Mouse (Mus musculus): ENCODE results near the gene Gaa. TPM values are rescaled to one million over a fixed set of nuclear protein-coding genes. Genes with fewer than 3 reads are reported as not detected.

Gene Gaa
- total RNA-seq, 2 experiments from 2014 or later, result 4.2 to 17.9 TPM

DNA sequence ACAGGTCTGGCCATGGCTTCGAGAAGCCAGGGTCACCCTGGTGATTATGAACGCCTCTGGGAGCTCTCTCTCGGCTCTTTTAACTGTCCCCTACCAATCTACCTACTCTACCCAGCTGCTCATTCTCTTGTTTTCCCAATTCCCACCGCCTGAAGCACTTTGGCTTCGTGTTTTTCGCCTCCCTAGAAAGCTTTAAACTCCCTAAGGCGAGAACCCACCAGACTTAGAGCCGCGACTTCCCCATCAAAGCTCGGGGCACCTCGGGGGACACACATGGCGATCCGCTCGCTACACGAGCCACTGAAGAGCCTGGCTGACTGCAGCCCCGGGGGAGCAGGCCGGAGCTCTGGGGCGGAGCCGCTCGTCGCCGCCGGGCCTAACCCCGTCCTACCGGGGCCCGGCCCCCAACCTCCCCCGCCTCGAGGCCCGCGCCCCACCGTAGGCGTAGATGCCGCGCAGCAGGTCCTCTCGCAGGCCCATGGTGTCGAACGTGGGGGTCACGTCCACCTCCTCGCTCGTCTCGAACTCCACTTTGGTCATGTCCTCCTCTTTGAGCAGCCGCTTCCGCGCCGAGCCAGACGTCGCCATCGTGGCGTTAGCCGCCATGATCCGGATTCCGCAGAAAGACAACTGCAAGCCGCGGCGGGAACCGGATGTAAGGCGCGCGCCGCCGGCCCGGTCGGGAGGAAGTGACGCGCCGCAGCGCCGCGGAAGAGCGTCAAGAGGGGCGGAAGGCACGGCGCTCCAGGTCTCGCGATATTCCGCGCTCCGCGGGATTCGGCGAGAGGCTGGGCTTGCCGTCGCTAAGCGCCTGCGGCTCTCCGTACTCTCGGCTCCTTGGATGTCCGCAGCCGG is 31.9 kb downstream of the Gaa start, which contains the start of gene Eif4a3:
Gene Eif4a3, minus strand, starts transcription at position 699 of the 855 bp plus-strand sequence.
- peak; percentile 94 for ATAC-seq (replicated peaks; ENCODE audit: low FRiP score, poor library complexity, severe bottlenecking)

DNA sequence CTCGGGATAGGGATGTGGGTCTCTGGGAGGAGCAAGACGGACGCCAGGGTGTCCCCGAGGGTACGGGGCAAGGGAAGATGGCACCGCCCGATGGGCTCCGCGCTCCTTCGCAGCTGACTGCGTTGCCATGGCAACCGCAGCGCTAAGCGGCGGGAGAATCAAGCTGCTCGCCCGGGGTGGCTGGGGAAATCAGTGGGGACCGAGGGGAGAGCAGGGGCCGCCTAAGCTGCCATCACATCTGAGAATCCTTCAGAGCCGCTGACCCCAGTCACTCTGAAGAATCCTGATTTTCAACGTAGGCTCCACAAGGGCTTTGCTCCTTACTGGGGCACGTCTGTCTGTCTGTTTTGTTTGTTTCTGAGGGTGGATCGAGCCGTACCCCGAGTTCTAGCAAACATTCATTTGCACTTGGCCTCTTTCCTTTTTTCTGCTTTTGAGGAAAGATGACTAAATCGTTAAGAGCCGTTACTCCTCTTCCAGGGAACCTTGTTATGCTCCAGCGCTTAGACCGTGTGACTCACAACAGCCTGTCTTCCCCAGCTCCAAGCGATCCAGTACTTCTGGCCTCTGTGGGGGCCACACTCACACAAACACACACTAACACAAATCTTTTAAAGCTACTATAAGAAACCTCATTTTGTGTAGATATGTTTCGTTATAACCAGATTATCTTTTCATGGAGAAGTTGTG is 32.7 kb downstream of the Gaa start:
- ATAC-seq (replicated peaks; ENCODE audit: low FRiP score, poor library complexity, severe bottlenecking), result peak; percentile 80

DNA sequence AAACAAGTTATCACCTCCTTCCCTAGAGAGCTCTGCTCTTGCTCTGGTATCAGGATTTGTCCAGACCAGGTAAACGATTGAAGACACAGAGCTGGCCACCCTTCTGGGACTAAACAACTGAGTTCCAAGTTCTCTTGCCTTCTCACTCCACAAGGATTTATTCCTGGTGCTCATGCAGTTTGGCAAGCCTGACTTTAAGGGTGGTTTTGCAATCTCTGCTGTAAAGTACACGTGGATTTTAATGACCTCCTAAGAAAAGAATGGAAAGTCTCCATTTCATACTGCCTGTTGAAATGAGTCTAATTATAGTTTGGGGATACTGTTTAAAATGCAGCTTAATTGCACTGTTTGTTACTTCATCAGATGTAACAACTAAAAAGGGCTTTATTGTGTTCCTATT is 33.3 kb downstream of the Gaa start:
- ATAC-seq (replicated peaks; ENCODE audit: low FRiP score, poor library complexity, severe bottlenecking), result no peak

DNA sequence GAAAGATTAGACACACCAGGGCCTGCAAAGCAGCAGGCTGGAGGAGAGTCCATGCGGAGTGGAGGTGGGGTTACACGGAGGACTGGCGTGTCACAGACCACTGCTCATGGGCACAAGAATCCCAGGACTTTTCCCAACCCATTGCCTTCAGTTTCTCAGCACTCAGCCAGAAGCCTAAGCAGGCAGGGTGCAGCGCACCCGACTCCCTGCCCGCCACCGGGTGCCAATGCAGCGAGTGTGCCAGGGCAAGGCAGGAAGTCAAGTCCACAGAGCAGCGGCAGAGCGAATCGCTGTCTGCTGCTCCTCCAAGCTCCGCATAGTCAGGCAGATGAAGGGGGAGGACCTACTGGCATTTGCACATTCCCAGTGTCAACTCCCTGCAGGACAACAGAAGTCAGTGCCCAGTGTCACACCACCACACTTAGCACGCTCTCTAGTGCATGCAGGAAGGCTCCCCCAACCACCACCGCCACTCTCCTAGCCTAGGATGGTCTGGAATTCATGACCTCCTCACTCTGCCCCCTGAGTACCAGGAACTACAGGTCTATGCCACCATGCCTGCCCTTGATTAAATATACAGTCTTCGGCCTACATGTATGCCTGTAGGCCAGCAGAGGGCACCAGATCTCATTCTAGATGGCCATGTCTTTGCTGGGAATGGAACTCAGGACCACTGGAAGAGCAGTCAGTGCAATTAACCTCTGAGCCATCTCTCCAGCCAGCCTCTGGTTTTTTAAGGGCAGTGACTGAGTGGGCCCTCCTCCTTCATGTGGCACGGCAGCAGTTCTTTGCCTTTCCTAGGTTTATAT is 37.4 kb downstream of the Gaa start:
- ATAC-seq (replicated peaks; ENCODE audit: low FRiP score, poor library complexity, severe bottlenecking), result peak; percentile 56; the same call in 1 of the 2 replicates

DNA sequence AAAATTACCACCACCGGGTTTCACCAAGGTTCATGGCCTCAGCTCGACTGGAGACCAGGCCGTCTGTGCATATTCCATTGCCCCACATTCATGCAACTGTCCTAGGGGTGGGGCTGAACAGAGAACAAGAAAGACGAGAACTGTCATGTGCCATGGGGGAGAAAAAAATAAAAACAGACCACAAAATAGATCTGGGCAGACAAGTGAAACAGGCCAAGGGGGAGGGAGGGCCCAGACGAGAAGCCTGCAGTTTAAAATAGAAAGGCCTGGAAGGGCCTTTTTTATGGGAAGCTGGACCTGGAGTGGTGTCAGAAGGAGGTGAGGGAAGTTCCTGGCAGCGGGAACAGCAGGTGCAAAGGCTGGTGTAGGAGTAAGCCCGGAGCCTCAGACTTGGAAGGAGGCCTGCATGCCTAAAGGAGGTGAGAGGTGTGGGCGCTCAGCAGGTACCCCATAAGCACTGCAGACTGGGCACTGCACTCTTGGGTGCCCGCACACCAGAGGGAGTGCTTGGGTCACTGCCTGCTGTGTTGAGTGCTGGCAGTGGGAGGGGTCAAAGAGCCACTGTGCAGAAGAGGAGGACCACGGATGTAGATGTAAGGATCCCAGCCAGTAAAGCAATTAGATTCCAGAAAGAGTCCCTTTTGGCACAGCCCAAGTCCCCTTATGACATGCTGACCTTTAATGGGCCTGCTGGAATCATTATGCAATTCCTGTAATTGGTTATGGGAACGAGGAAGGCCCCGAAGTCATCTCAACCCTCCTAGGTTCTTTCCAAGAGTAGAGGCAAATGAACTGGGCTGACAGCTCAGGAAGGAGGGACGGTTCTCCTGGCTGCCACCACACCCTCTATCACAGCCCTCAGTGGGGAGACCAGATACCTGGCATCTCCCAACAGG is 39.3 kb downstream of the Gaa start:
- no peak for ATAC-seq (replicated peaks; ENCODE audit: low FRiP score, poor library complexity, severe bottlenecking)

DNA sequence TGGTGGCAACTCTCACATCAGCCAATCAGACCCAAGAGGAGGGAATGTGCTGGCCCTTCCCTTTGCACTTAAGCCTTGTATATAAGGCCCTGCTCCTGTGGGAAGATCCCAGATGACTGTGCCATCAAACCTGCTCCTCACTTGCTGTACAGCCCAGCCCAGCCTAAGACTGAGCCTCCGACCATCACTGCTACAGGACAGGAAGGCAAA is 39.9 kb downstream of the Gaa start, which contains the start of gene Card14:
Gene Card14, plus strand, starts transcription at position 111 of the 210 bp plus-strand sequence.
- no peak for ATAC-seq (replicated peaks; ENCODE audit: low FRiP score, poor library complexity, severe bottlenecking)

DNA sequence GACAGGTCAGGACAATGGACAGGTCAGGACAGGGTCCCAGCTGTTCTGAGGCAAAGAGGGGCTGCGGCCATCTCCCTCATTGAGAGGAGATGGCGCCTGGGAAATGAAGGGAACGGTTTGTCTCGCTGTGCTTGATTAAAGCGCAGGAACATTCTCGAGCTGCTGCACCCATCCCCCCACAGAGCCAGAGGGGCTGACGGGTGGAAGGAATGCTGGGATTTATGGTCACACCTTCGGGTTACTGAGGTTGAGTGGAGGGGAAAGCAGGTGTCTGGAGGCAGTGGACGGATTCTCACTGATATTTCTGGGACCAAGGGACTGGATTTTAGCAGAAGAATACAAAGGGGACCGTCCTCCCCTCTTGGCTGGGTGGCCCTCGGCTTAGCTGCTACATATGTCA is 40.2 kb downstream of the Gaa start:
- no peak for ATAC-seq (replicated peaks; ENCODE audit: low FRiP score, poor library complexity, severe bottlenecking)

DNA sequence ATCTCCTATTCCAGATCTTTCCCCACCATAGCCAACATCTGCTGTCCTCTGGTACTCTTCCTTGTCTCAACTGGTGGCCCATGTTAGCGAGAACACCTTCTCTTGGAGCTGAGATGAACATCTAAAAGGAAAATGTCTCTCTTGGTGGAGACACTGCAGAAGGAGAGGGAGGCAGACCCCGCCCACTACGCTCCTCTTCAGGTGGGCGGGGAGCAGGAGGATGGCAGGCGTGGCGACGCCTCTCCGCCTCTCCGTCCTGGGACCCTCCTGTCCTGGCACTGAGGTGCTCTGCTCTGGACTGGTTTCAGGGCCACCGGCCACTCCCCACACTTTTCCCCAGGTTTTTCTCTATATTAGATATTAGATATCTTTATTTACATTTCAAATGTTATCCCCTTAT is 42.9 kb downstream of the Gaa start:
- no peak for ATAC-seq (replicated peaks; ENCODE audit: low FRiP score, poor library complexity, severe bottlenecking)

DNA sequence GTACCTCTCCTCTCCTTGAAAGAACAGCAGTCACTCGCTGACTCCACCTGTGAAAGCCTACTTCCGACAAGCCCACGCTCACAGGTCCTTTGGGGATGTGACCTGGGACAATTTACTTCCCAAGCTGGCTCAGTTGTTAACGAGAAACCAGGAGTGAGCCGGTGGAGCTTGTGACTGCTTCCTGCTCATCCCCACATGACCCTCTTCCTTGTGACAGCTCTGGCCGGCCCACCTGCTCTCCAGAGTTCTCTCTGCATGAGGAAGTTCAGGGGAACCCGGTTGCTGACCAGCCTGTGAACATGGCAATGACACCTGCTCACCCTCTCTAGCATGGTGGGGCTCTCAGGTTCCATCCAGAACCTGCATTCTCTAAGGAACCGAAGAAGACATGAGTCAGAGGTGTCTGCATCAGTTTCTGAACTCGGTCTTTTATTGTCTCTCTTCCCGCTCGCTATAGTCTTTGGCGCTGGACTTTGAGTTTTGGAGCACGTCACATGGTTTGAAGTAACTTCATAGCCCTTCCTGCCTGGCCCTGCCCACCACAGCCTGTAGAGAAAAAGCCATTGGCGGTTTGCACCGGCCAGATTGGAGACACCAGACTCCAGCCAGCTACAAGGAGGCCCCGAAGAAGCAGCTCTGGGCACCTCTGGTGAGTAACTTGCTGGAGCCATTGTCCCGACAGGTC is 46.7 kb downstream of the Gaa start:
- 0 out of 2 replicates have a peak, but pooled peaks have one; percentile 13 for ATAC-seq (replicated peaks; ENCODE audit: low FRiP score, poor library complexity, severe bottlenecking)

DNA sequence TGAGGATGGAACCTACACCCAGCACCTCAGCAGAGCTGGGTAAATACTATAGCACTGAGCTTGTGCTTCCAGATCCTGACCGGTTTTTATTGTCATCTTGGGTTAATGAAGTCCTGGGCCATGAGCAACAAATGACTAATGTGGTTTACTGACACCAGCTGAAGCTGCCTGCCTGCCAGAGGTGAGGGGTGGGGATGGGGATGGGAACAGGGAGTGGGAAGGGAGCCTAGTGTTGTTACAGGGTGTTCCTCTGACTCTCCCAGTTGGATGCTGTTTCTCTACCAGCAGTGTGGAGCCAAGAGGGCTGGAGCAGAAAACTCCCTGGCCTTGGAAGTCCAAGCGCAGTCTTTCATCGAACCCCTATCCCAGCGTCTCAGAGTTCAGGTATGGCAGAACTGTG is 49.0 kb downstream of the Gaa start:
- ATAC-seq (replicated peaks; ENCODE audit: low FRiP score, poor library complexity, severe bottlenecking), result no peak

DNA sequence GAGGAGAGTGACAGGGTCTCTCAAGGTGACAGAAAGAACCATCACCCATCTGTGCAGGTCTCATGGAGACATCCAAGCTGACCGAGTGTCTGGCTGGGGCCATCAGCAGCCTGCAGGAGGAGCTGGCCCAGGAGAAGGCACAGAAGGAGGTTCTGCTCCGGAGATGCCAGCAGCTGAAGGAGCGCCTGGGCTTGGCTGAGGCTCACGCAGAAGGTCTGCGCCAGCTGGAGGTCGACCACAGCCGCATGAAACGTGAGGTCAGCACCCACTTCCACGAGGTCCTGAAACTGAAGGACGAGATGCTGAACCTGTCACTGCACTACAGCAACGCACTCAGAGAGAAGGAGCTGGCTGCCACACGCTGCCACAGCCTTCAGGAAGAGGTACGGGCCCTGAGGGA is 54.8 kb downstream of the Gaa start:
- no peak for ATAC-seq (replicated peaks; ENCODE audit: low FRiP score, poor library complexity, severe bottlenecking)

DNA sequence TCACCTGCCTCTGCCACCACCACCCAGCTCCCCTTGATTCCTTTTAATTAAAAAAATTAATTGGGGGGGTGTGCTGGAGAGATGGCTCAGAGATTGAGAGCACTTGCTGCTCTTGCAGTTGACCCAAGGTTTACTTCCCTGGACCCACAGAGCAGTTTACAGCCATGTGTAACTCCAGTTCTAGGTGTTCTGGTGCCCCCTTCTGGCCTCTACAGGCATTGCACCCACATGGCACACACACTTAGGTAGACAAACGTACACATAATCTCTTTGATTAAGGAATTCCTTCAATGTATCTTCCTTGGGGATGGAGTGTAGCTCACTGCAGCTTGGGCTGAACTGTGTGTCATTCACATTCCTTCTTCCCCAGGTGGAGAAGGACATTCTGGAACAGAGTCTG is 57.4 kb downstream of the Gaa start:
- no peak for ATAC-seq (replicated peaks; ENCODE audit: low FRiP score, poor library complexity, severe bottlenecking)

DNA sequence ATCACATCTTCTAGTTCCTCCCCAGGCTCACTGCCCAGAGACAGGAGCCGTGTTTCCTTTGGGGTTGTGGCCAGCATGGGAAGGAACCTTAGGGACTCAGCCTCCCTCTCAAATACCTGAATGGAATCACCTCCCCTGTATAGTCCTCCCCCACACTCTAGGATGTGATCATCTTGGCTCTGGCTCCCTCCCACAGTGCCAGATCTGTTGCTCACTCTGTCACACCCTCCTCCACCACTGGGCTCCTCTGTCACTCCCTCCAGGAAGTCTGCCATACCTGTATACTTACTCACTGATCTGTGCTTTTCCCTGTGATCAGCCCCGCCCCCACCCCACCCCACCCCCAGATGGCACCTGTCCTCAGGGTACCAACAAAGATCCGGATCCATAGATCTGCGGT is 62.9 kb downstream of the Gaa start:
- ATAC-seq (replicated peaks; ENCODE audit: low FRiP score, poor library complexity, severe bottlenecking), result no peak

DNA sequence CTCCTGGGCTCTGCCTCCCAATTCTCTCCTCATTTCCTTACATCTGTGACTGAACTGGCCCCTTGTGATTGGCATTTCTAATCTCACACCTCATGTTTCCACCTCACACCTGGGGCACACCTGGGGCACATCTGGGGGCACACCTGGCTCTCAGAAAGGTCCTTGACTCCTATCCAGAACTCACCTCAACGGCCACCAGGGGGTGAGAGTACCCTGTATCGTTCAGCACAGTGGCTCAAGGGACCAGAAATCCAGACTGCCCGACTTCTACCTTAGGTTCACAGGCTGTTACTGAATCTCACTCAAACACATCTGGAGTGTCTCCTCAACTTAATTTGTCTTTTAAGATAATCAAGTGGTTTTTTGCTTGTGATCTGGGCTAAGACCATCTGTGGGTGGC is 64.3 kb downstream of the Gaa start:
- ATAC-seq (replicated peaks; ENCODE audit: low FRiP score, poor library complexity, severe bottlenecking), result no peak

Other genes starting within 250 kb of the Gaa start
- gene Cbx2, start 244.9 kb upstream of the Gaa start, total RNA-seq (2015; ENCODE audit: low replicate concordance), result not detected in 2 replicates
- gene Cbx2, start 244.9 kb upstream of the Gaa start, total RNA-seq (2017; ENCODE audit: low replicate concordance), result 0.51 TPM in 1 of 2 replicates, not detected in the other
- gene Cbx8, start 226.9 kb upstream of the Gaa start, total RNA-seq (2015; ENCODE audit: low replicate concordance), result 1.3 TPM in 1 of 2 replicates, not detected in the other
- 1.0 and 3.3 TPM in 2 replicates for gene Cbx8, start 226.9 kb upstream of the Gaa start, total RNA-seq (2017; ENCODE audit: low replicate concordance)
- gene Cbx4, start 181.7 kb upstream of the Gaa start, total RNA-seq (2015; ENCODE audit: low replicate concordance), result 5.4 and 13.4 TPM in 2 replicates
- gene Cbx4, start 181.7 kb upstream of the Gaa start, total RNA-seq (2017; ENCODE audit: low replicate concordance), result 2.7 and 4.4 TPM in 2 replicates
- 0.84 and 1.1 TPM in 2 replicates for gene Tbc1d16, start 39.4 kb upstream of the Gaa start, total RNA-seq (2015; ENCODE audit: low replicate concordance)
- 0.26 TPM in 1 of 2 replicates, not detected in the other for gene Tbc1d16, start 39.4 kb upstream of the Gaa start, total RNA-seq (2017; ENCODE audit: low replicate concordance)
- gene Ccdc40, start 39.3 kb upstream of the Gaa start, total RNA-seq (2015; ENCODE audit: low replicate concordance), result not detected in 2 replicates
- 0.13 and 1.9 TPM in 2 replicates for gene Ccdc40, start 39.3 kb upstream of the Gaa start, total RNA-seq (2017; ENCODE audit: low replicate concordance)
- gene Eif4a3, start 32.2 kb downstream of the Gaa start, total RNA-seq (2015; ENCODE audit: low replicate concordance), result 107 and 136 TPM in 2 replicates
- 107 and 108 TPM in 2 replicates for gene Eif4a3, start 32.2 kb downstream of the Gaa start, total RNA-seq (2017; ENCODE audit: low replicate concordance)
- gene Card14, start 39.9 kb downstream of the Gaa start, total RNA-seq (2015; ENCODE audit: low replicate concordance), result not detected in 2 replicates
- gene Card14, start 39.9 kb downstream of the Gaa start, total RNA-seq (2017; ENCODE audit: low replicate concordance), result not detected in 2 replicates
- 2.5 and 3.8 TPM in 2 replicates for gene Sgsh, start 87.6 kb downstream of the Gaa start, total RNA-seq (2015; ENCODE audit: low replicate concordance)
- 2.3 and 13.5 TPM in 2 replicates for gene Sgsh, start 87.6 kb downstream of the Gaa start, total RNA-seq (2017; ENCODE audit: low replicate concordance)
- 0.84 TPM in 1 of 2 replicates, not detected in the other for gene Slc26a11, start 87.7 kb downstream of the Gaa start, total RNA-seq (2015; ENCODE audit: low replicate concordance)
- not detected in 2 replicates for gene Slc26a11, start 87.7 kb downstream of the Gaa start, total RNA-seq (2017; ENCODE audit: low replicate concordance)
- gene Rnf213, start 125.2 kb downstream of the Gaa start, total RNA-seq (2015; ENCODE audit: low replicate concordance), result 83.4 and 100 TPM in 2 replicates
- 79.2 and 88.4 TPM in 2 replicates for gene Rnf213, start 125.2 kb downstream of the Gaa start, total RNA-seq (2017; ENCODE audit: low replicate concordance)
- gene Endov, start 223.5 kb downstream of the Gaa start, total RNA-seq (2015; ENCODE audit: low replicate concordance), result 3.8 and 7.6 TPM in 2 replicates
- gene Endov, start 223.5 kb downstream of the Gaa start, total RNA-seq (2017; ENCODE audit: low replicate concordance), result 4.2 and 6.5 TPM in 2 replicates

Measured in erythroid progenitor cell, adult 5-6 weeks (primary cell).